Mouse (Mus musculus) CD4-positive helper T cell, adult 2 months (primary cell): ENCODE measurements at regions not wholly inside any gene's neighbourhood (a gene's known extent, or its start where the extent isn't known, plus 50 kb on each side); places are given as distances from the start of the nearest gene placed in this dataset.

Experiments used
- DNase-seq: peaks from one replicate; pipeline ENCODE4 v3.0.0-alpha.2; 2012; ENCODE audit warnings: low read depth, missing footprints, low spot score

GRCm38 (mm10) chr4:72331882-72332281 is 131.2 kb upstream of the Tle1 start:
- DNase-seq, result no peak

GRCm38 (mm10) chr4:72329026-72329390 is 128.3 kb upstream of the Tle1 start:
- DNase-seq, result no peak

DNA sequence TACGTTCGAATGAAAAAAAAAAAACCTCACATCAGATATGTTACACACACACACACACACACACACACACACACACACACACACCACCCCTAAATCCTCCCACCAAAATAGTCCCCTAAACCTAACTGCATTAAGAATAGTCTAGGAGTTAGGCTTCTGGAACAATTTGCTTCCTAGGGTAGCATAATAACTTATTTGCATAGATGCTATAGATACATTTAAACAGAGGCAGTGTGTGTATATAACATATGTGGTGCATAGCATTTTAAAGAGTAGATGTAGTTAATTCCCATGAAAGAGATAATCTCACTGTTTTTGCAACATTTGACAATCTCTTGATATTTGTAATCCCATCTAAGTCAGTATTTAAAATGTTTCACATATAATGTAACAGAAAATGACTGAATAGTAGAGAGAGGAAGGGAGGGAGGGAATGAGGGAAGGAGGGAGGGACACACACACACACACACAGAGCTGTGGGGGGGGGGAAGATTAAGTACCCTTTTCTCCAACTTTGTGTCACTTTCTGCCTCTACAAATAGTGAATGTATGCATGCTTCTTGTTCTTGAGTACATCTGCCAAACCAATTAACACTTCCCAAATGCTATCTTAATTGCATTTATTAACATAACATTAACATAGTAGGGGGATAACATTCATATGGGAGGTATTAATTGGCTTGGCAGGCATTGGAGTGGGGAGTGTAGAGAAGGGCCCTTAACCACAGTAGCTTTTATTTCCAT is 127.7 kb upstream of the Tle1 start:
- no peak for DNase-seq

DNA sequence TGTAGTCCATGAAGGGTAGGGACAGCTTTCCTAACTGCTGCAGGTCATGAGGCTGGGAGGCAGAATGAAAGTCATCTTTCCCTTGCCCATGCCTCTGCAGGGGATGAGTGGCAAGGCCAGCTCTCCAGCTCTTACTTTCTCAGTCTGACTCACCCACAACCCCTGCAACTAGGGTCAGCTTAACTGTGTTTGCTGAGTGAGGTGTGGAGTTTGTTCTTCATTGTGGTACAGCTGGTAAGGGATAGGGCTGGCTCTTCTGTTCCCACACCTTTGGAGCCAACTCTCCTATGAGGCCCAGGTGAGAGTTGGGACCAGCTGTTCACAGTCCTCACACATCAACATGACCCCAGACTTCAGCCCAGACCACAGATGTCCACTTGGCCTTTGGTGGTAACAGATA is 124.2 kb upstream of the Tle1 start:
- no peak for DNase-seq

- no peak for DNase-seq
Measured at GRCm38 (mm10) chr4:72285112-72285675, 84.5 kb upstream of the Tle1 start.

- DNase-seq, result no peak
Measured at GRCm38 (mm10) chr4:72250531-72250930, 49.8 kb upstream of the Tle1 start.
